Mouse (Mus musculus): Measurements from ENCODE around the gene Aatk.
A peak's percentile ranks its signal among the peaks of the same experiment; 100 is the strongest.

- TF ChIP-seq CTCF (IDR thresholded peaks at IDR 0.05; ENCODE audit: low read depth) (0 out of 2 replicates have a peak, but pooled peaks have one; percentile 7), EP300 (IDR thresholded peaks at IDR 0.05; ENCODE audit: low read depth) (no peak)
These were observed 1.2 kb upstream of the Aatk start for GRCm38 (mm10) chr11:120048252-120048556.
